Mouse (Mus musculus) G1E (cell line): Measurements from ENCODE around the gene Rps12. TPM values are rescaled to one million over a fixed set of nuclear protein-coding genes. Genes with fewer than 3 reads are reported as not detected.
"Not testable (repeated sequence)": the region's sequence is repeated elsewhere in the genome, so short reads cannot be mapped to it uniquely, and the experiment has no call there.

Experiments used
- ATAC-seq: 2 replicates; pipeline ENCODE4 v1.8.0; 2016; ENCODE audit warnings: mild to moderate bottlenecking; ENCODE audit not compliant: insufficient number of reproducible peaks, poor library complexity, low FRiP score, severe bottlenecking; ENCODE audit errors: extremely low read depth
- DNase-seq: peaks from one replicate; pipeline ENCODE4 v3.0.0; 2012; ENCODE audit warnings: low spot score
- H3K27me3 ChIP-seq: 2 replicates; pipeline ENCODE4 v1.6.1; 2012; ENCODE audit warnings: mild to moderate bottlenecking, low read length, inconsistent platforms; ENCODE audit not compliant: insufficient read depth
- H3K36me3 ChIP-seq: replicated peaks from 2 replicates; pipeline ENCODE3; 2012; ENCODE audit warnings: mild to moderate bottlenecking, inconsistent platforms
- H3K4me1 ChIP-seq: 2 replicates; pipeline ENCODE4 v1.6.1; 2012; ENCODE audit warnings: low read depth, low read length, inconsistent platforms, mixed read lengths; ENCODE audit not compliant: insufficient read depth
- H3K4me3 ChIP-seq: 2 replicates; pipeline ENCODE4 v1.5.1; 2012; ENCODE audit warnings: low read depth, mild to moderate bottlenecking, inconsistent platforms, low read length, moderate library complexity, mixed read lengths
- H3K9me3 ChIP-seq: replicated peaks from 2 replicates; pipeline ENCODE4 v1.6.1; 2012; ENCODE audit warnings: inconsistent platforms
- CTCF ChIP-seq: IDR thresholded peaks from 2 replicates; pipeline ENCODE4 v1.5.1; 2012; ENCODE audit warnings: low read depth, low read length, inconsistent platforms, mixed read lengths
- GATA1 ChIP-seq: IDR thresholded peaks from 2 replicates; pipeline ENCODE4 v1.6.1; 2012; ENCODE audit warnings: borderline replicate concordance, low read length, inconsistent platforms, mixed read lengths
- GATA2 ChIP-seq: IDR thresholded peaks from 2 replicates; pipeline ENCODE4 v1.6.1; 2012; ENCODE audit warnings: low read depth, low read length, inconsistent platforms, borderline replicate concordance
- POLR2AphosphoS5 ChIP-seq: IDR thresholded peaks from 2 replicates; pipeline ENCODE4 v1.6.1; 2012; ENCODE audit warnings: low read depth, low read length, inconsistent platforms; ENCODE audit not compliant: insufficient replicate concordance
- TAL1 ChIP-seq: conservative IDR thresholded peaks from 2 replicates; pipeline ENCODE4 v1.6.1; 2012; ENCODE audit warnings: low read depth, low read length, inconsistent platforms, mixed read lengths
- polyA plus RNA-seq: library from polyadenylated mRNA; stranded (reverse); fragments of >175 nt; gene quantifications from 2 replicates; pipeline ENCODE4 v1.2.3, GENCODE M21; 2012
- total RNA-seq, 2 experiments: library from RNA; stranded (forward) in 1 of 2; stranded (reverse) in 1 of 2; fragments of 200-1000 nt in 1 of 2; fragments of >200 nt in 1 of 2; fragmentation: Nextera tagmentation in 1 of 2; gene quantifications; 2 replicates each; pipeline ENCODE4 v1.2.3; 2014 to 2017

Rps12 gene
- total and polyA plus RNA-seq, 3 experiments = 1,558 to 2,036 (median 1,882) TPM

- Histone ChIP-seq H3K36me3 (peaks cover 35% of the 10 kb centered on the region), H3K4me1 (peaks cover 30% of the 10 kb centered on the region), H3K4me3 (peak overlapping the region; percentile 90)
- H3K27me3 ChIP-seq, DNase-seq, ATAC-seq, H3K9me3 ChIP-seq: not testable (repeated sequence)
- TF ChIP-seq POLR2AphosphoS5 = peak; percentile 99; the same call in 1 of the 2 replicates
These were observed 440 bp downstream of the Rps12 start for GRCm38 (mm10) chr10:23786631-23787038.

- no peaks in the 10 kb centered on the region for H3K27me3 ChIP-seq
- DNase-seq (no peak), ATAC-seq (no peak)
- H3K4me3 ChIP-seq = peak overlapping the region; percentile 90
- H3K4me1 ChIP-seq = peaks cover 31% of the 10 kb centered on the region
- TF ChIP-seq TAL1 (no peak), GATA1 (no peak)
- H3K9me3 ChIP-seq = no peaks in the 10 kb centered on the region
- peaks cover 35% of the 10 kb centered on the region for H3K36me3 ChIP-seq
These were observed 1.0 kb downstream of the Rps12 start for GRCm38 (mm10) chr10:23786040-23786439.

DNA sequence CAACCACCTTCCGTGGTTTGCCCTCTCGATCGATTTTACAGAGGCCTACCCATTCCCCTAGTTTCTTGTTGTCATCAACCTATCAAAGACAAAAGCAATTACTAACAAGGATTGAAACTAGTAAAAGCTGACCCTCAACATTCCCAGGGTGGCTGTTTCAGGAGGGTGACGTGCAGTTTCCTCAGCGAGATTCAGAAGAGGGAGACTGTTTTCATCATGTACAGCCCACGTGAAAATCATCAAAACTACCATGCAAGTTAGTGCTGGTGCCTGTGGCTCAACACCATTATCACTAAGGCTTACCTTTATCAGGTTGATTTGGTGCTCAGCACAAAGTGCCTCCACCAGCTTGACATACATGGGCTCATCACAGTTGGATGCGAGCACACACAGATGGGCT, 1.5 kb downstream of the Rps12 start:
- Histone ChIP-seq H3K4me1 (peaks cover 34% of the 10 kb centered on the region), H3K36me3 (peaks cover 35% of the 10 kb centered on the region), H3K4me3 (peak overlapping the region; percentile 90)
- ATAC-seq, H3K27me3 ChIP-seq, DNase-seq, H3K9me3 ChIP-seq: not testable (repeated sequence)

GRCm38 (mm10) chr10:23784121-23784520, 3.0 kb downstream of the Rps12 start:
- ATAC-seq (no peak), DNase-seq (no peak)
- peaks cover 35% of the 10 kb centered on the region for H3K36me3 ChIP-seq
- TF ChIP-seq CTCF (no peak), GATA1 (no peak), POLR2AphosphoS5 (no peak; the same call in 1 of the 2 replicates), GATA2 (no peak), TAL1 (no peak)
- H3K4me3 ChIP-seq = peak overlapping the region; percentile 47; the same call in 1 of the 2 replicates
- H3K27me3 ChIP-seq = no peaks in the 10 kb centered on the region
- H3K4me1 ChIP-seq = peaks cover 36% of the 10 kb centered on the region
- no peaks in the 10 kb centered on the region for H3K9me3 ChIP-seq

DNA sequence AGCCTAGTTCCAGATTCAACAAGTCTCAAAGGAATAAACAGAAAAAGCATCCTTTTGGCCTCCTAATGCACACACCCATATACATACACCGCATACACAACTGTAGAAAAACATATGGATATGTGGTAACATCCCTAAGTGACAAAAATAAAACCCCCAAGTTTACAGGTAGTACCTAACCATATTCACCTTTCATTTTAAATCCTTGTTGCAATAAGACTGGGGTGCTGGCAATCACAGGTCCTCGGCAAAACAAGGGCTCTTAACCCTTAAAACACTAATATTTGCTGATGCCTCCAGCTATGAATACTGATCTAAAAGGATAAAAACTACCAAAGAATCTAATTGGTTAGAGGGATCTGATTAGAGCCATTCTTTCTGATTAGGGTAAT, 3.6 kb downstream of the Rps12 start:
- TF ChIP-seq GATA1 = no peak
- TF ChIP-seq TAL1 = no peak
- no peak for TF ChIP-seq POLR2AphosphoS5
- TF ChIP-seq GATA2 = no peak
- Histone ChIP-seq H3K4me3 (no peak overlapping the region), H3K9me3 (no peaks in the 10 kb centered on the region), H3K36me3 (peaks cover 35% of the 10 kb centered on the region), H3K27me3 (no peaks in the 10 kb centered on the region), H3K4me1 (peaks cover 30% of the 10 kb centered on the region)
- ATAC-seq (no peak), DNase-seq (no peak)

DNA sequence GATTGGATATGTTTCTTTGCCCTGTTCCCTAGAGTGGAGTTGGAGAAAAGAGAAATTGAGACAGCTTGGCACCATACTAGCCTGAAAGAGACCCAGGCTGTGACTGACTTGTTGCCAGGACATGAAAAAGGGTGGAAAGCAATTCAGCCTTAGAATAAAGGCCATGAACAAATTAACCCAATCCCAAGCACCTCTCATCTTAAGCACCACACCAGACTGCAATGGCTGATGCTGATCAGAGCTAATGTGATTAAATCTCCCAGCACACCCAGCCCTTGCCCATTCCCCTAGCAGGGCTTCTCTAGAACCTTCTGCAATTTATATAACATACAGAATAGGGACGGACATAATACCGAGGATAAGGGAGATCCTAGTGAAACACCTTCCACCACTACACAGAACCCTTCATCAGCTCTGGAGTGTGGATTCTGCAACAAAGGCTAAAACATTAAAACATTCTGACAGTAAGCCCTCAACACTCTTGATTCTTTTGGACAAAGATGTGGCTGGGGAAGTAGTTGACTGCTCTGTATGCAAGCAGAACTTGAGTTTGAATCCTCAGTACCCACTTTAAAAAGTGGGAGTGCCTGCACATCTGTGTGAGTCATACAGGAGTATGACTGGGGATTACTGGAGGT, 4.1 kb downstream of the Rps12 start:
- Histone ChIP-seq H3K27me3 (no peaks in the 10 kb centered on the region), H3K4me3 (no peak overlapping the region), H3K4me1 (peaks cover 28% of the 10 kb centered on the region), H3K36me3 (peaks cover 35% of the 10 kb centered on the region), H3K9me3 (no peaks in the 10 kb centered on the region)
- ATAC-seq = 0 out of 2 replicates have a peak, but pooled peaks have one; percentile 15
- no peak for DNase-seq
- TF ChIP-seq TAL1 (no peak), POLR2AphosphoS5 (0 out of 2 replicates have a peak, but pooled peaks have one; percentile 90), GATA1 (no peak), CTCF (no peak)
